Mouse (Mus musculus): ENCODE data around the gene Mcm7. TPM values are rescaled to one million over a fixed set of nuclear protein-coding genes. Genes with fewer than 3 reads are reported as not detected.
"Not testable (repeated sequence)": the region's sequence is repeated elsewhere in the genome, so short reads cannot be mapped to it uniquely, and the experiment has no call there.

Gene Mcm7
- 188 and 191 TPM in 2 replicates for polyA plus RNA-seq (2015; fragmentation: Nextera tagmentation; extraction: Ambion mirVana)

DNA sequence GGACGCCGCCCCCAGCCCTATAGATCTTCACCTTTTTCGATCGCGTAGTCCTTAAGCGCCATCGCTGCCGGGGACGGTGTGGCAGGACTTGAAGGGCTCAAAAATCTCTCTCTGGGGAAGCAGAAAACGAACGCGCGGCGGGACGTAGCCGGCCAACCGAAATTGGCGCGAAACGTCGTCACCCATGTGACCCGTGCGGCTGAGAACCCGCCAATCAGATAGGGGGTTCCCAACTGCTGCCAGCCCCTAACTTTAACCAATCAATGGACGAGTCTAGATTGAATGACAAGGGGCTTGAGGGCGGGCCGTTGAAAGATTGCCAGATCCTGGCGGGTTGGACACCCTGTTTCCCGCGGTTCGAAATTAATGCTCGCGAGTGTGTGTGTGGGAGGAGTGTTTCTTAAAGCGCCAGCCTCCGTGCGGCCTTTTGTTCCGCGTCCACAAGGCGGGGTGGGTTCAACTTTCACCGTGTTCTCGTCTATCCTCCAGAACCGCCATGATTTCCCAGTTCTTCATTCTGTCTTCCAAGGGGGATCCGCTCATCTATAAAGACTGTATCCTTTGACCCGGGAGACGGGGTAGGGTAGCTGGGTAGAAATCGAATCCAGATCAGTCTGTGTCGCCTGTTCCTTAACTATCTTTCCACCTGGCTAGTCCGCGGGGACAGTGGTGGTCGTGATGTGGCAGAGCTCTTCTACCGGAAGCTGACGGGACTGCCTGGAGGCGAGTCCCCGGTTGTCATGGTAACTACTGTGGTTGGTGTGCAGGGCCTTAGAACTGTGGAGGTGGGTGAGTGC is at the start of gene Mcm7, which contains the start of gene Ap4m1:
Mcm7 (minus strand) TSS at position 728 of the 797 bp plus-strand sequence.
Ap4m1 (plus strand) TSS at position 308 of the 797 bp plus-strand sequence.
- ATAC-seq (replicated peaks), result peak; percentile 95
- Histone ChIP-seq H3K27me3 (no peaks in the 10 kb centered on the region), H3K4me3 (peak within 1 kb of the TSS; percentile 83), H3K27ac (replicated peaks) (peak within 1 kb of the TSS; percentile 98), H3K4me1 (peaks cover 31% of the 10 kb centered on the region), H3K9me3 (no peaks in the 10 kb centered on the region), H3K4me2 (replicated peaks) (peak within 1 kb of the TSS; percentile 85), H3K9ac (replicated peaks) (peak within 1 kb of the TSS; percentile 79), H3K36me3 (peaks cover 47% of the 10 kb centered on the region)
- WGBS, result under 1% methylated on average over 54 of the region's 54 CpGs

DNA sequence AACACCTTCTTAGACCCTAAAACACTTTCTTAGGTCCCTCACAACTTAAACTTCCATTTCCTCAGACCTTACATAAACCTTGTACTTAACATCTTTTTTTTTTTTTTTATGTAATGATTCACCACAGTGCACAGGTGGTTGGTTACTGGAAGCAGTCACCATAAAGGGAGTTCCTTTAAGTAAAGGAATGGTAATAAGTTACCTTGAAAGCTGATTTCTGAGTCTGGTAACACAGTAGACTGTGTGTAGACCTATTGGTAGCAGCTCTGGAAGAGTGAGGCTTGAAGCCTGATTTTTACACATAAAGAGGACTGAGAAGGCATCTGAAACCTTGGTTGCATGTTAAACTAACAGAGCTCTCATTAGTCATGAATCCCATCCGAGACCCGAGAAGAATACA is 47.6 kb upstream of the Mcm7 start:
- WGBS, result 76% methylated on average over 2 of the region's 2 CpGs
- Histone ChIP-seq H3K27ac (replicated peaks) (no peak overlapping the region), H3K4me3 (no peak overlapping the region), H3K4me1 (no peaks in the 10 kb centered on the region), H3K36me3 (no peaks in the 10 kb centered on the region), H3K9me3 (no peaks in the 10 kb centered on the region), H3K4me2 (replicated peaks) (no peak overlapping the region), H3K27me3 (no peaks in the 10 kb centered on the region), H3K9ac (replicated peaks) (no peak overlapping the region)
- no peak for ATAC-seq (replicated peaks)

DNA sequence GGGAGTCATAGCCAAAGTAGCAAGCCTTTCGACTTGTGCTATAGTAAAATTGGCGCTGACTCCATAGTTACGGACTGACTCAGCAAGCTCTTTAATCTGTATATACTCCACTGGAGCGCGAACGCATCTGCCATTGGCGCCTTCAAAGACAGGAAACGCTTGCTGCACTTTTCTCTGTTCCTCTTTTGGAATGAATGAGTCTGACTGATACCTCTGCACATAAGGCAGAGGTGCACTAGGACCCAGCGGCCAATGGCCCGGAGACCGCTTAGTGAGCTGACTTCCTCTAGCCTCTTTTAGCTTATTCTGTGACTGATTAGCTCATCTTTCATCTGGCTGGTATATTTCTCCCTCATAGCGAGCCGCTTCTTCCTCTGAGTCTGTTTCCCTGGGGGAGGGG is 44.4 kb upstream of the Mcm7 start:
- not testable (repeated sequence) for H3K36me3 ChIP-seq; H3K9me3 ChIP-seq; H3K4me1 ChIP-seq; H3K27ac ChIP-seq (replicated peaks); H3K27me3 ChIP-seq; ATAC-seq (replicated peaks); H3K4me3 ChIP-seq; H3K9ac ChIP-seq (replicated peaks); H3K4me2 ChIP-seq (replicated peaks)
- 95% methylated on average over 13 of the region's 13 CpGs for WGBS

DNA sequence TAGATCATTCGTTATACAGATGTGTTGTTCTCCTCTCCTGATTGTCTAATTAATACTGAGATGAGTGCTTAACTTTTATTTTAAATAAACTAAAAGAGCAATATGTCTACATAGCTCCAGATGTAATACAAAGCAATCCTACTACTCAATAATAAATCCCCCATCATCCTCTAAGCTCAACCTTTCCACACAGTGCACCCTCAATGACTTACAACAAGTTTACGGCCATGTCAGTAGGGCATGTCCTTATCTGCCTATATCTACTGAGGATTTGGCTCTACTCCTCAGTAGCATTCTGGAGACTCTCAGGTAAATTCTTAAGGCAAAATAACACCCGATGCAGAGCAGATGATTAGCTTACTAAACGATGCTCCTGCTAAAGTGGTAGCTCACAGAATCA is 35.7 kb upstream of the Mcm7 start:
- H3K27ac ChIP-seq (replicated peaks), result no peak overlapping the region
- H3K4me3 ChIP-seq, result no peak overlapping the region
- 82% methylated on average over 4 of the region's 4 CpGs for WGBS
- H3K27me3 ChIP-seq, result no peaks in the 10 kb centered on the region
- no peaks in the 10 kb centered on the region for H3K36me3 ChIP-seq
- no peak overlapping the region for H3K9ac ChIP-seq (replicated peaks)
- no peaks in the 10 kb centered on the region for H3K9me3 ChIP-seq
- ATAC-seq (replicated peaks), result no peak
- no peaks in the 10 kb centered on the region for H3K4me1 ChIP-seq
- no peak overlapping the region for H3K4me2 ChIP-seq (replicated peaks)

DNA sequence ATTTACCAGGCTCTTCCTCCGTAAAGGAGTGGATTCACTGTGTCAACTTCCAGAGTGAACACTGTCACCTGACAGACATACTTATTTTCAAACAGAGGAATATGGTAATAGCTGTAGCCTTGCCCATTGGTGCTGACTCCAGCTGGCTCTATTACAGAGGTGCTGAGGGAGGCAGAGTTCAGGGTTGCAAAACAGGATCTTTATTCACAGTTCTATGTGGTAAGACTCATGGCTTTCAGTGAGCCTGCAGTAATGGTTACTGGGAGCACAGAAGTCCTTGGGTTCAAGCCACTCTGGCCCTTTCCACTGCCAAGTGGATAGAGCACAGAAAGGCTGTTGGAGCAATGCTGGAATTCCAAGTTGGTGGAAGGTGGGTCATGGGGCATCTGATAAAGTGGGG is 35.0 kb upstream of the Mcm7 start:
- H3K9ac ChIP-seq (replicated peaks), result no peak overlapping the region
- no peaks in the 10 kb centered on the region for H3K9me3 ChIP-seq
- H3K4me3 ChIP-seq, result no peak overlapping the region
- H3K4me1 ChIP-seq, result no peaks in the 10 kb centered on the region
- no peak overlapping the region for H3K27ac ChIP-seq (replicated peaks)
- no peak overlapping the region for H3K4me2 ChIP-seq (replicated peaks)
- WGBS, result 86% methylated on average over 1 of the region's 1 CpGs
- H3K36me3 ChIP-seq, result no peaks in the 10 kb centered on the region
- no peak for ATAC-seq (replicated peaks)
- no peaks in the 10 kb centered on the region for H3K27me3 ChIP-seq

DNA sequence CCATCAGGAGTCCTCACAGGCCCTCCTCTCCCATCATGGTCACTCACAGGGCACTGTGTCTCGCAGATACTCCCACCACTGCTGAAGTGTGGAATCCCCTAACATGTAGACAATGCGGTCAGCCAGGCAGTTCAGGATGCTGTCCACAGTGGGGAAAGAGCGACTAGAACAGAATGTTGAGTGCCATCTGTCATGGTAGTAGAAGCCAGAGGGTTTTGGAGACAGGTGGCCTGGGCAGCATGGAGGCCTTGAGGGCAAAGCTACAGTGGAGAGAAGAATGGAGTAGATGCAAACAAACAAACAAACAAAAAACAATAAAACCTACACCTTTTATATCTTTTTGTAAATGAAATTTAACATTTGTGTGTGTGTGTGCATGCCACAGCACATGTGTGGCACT is 29.9 kb upstream of the Mcm7 start:
- Histone ChIP-seq H3K4me1 (no peaks in the 10 kb centered on the region), H3K4me2 (replicated peaks) (no peak overlapping the region), H3K36me3 (no peaks in the 10 kb centered on the region), H3K9ac (replicated peaks) (no peak overlapping the region), H3K4me3 (no peak overlapping the region), H3K27ac (replicated peaks) (no peak overlapping the region), H3K9me3 (no peaks in the 10 kb centered on the region), H3K27me3 (no peaks in the 10 kb centered on the region)
- ATAC-seq (replicated peaks), result no peak
- 85% methylated on average over 3 of the region's 3 CpGs for WGBS

DNA sequence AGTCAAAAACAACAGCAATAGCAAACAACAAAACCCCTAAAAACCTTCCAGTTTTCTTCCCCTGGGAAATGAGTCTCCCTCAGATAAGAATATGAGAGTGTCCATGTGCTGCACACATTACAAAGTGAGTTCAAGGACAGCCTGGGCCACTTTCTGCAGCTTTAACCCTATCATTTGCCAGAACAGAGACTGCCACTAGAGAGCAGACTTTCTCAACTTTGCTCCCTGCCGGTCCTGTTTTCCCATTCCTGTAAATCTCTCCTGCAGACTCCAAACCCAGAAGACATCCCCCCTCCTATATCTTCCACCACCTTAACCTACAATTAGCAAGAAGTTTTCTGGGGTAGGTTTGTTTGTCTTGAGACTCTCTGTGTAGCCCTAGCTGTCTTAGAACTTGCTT is 27.4 kb upstream of the Mcm7 start:
- Histone ChIP-seq H3K27me3 (no peaks in the 10 kb centered on the region), H3K9ac (replicated peaks) (no peak overlapping the region), H3K4me1 (peaks cover 15% of the 10 kb centered on the region), H3K4me3 (no peak overlapping the region), H3K27ac (replicated peaks) (no peak overlapping the region), H3K4me2 (replicated peaks) (no peak overlapping the region), H3K9me3 (no peaks in the 10 kb centered on the region), H3K36me3 (no peaks in the 10 kb centered on the region)
- 5% methylated on average over 1 of the region's 1 CpGs for WGBS
- no peak for ATAC-seq (replicated peaks)

DNA sequence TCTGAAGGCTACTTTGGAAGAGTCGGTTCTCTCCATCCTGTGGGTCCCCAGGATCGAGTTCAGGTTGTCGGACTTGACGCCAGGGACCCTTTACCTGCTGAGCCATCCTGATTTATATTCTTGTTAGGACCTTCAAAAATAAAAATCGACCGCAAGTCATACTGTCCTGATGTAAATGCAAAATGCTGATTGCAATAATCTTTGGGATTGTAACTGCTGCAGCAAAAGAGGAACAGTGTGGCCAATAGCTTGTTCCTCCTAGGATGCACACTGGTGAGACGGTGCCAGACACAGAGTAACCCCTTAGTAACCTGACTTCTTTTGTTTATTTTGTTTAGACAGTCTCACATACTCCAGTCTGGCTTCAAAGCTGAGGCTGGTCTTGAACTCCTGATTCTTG is 23.2 kb upstream of the Mcm7 start:
- Histone ChIP-seq H3K9me3 (no peaks in the 10 kb centered on the region), H3K36me3 (peaks cover 17% of the 10 kb centered on the region), H3K4me1 (peaks cover 21% of the 10 kb centered on the region), H3K9ac (replicated peaks) (peak overlapping the region; percentile 88; the same call in 1 of the 2 replicates), H3K4me3 (peak overlapping the region; percentile 85), H3K4me2 (replicated peaks) (peak overlapping the region; percentile 94), H3K27ac (replicated peaks) (peak overlapping the region; percentile 86; the same call in 1 of the 2 replicates), H3K27me3 (no peaks in the 10 kb centered on the region)
- ATAC-seq (replicated peaks), result no peak
- WGBS, result 73% methylated on average over 7 of the region's 7 CpGs

DNA sequence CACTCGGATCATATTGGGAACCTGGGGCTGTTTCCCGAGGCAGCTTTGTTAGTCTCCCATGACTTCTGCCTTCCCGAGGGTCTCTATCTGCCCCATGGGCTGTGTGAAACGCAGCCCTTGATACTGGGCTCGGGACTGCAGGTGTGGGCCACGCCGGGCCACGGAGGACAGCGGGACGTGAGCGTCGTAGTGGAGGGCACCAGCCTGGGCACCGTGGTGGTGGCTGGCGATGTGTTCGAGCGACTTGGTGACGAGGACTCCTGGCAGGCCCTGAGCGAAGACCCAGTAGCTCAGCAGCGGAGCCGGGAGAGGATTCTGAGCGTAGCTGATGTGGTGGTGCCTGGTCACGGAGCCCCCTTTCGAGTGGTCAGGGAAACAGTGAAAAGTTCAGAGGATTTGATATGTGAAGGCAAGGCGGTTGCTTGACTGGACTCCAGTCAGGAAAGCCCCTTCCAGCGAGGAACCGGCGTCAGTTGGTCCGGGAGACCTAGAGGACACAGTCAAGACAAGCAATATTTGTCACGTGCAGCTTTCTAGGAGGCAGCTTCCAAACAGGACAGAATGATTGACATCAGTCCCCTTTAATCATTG is 22.6 kb upstream of the Mcm7 start:
- H3K9ac ChIP-seq (replicated peaks), result peak overlapping the region; percentile 88
- no peaks in the 10 kb centered on the region for H3K27me3 ChIP-seq
- peak overlapping the region; percentile 86 for H3K27ac ChIP-seq (replicated peaks)
- peaks cover 21% of the 10 kb centered on the region for H3K4me1 ChIP-seq
- no peaks in the 10 kb centered on the region for H3K9me3 ChIP-seq
- H3K4me2 ChIP-seq (replicated peaks), result peak overlapping the region; percentile 94
- ATAC-seq (replicated peaks), result peak; percentile 71
- H3K36me3 ChIP-seq, result peaks cover 21% of the 10 kb centered on the region
- H3K4me3 ChIP-seq, result peak overlapping the region; percentile 85
- WGBS, result under 1% methylated on average over 29 of the region's 29 CpGs

DNA sequence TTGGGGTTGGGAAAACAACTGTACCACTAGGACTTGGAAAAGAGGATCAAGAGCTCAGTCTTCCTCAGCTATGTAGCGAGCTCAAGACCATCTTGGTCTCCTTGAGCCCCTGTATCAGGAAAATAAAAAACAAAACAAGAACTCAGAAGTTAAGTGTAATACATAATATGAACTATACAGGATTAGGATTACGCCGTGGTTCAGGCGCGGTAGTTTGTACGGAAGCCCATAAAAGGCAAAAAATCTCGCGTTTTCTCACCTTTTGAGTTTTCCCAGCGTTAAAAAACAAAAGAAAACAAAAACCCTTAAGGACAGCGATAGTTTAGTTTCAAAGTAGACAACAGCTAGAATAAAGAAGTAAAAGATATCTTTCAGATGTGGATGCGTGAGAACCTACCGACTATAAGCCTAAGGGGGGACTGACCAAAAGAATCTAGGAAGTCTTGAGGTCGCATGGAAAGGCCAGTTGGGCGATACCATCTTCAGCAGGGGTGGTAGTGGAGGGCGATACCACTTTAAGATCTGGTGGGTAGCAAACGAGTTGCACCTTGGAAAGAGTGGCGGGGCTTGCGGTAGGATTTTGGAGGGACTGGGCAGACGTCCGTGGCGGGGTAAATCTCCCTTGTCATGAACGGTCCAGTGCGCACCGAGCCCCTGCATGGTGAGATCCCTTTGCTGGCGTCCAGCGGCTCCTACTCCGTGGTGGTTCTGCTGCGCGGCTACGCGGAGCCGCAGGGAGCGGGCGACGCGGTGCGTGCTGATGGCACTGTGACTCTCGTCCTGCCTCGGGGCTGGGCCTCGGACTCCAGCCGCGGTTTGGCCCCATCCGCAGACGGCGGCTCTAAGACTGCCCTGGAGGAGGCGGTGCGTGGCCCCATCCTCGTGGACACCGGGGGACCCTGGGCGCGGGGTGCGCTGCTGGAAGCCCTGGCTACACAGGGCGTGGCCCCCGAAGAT is 21.8 kb upstream of the Mcm7 start, which contains the start of gene Mblac1:
Mblac1 (plus strand) TSS at position 544 of the 957 bp plus-strand sequence.
- H3K4me1 ChIP-seq, result peaks cover 21% of the 10 kb centered on the region
- ATAC-seq (replicated peaks), result peak; percentile 80
- H3K27ac ChIP-seq (replicated peaks), result peak within 1 kb of the TSS; percentile 86
- peak within 1 kb of the TSS; percentile 94 for H3K4me2 ChIP-seq (replicated peaks)
- peak within 1 kb of the TSS; percentile 88 for H3K9ac ChIP-seq (replicated peaks)
- H3K4me3 ChIP-seq, result peak within 1 kb of the TSS; percentile 85
- no peaks in the 10 kb centered on the region for H3K9me3 ChIP-seq
- H3K36me3 ChIP-seq, result peaks cover 21% of the 10 kb centered on the region
- no peaks in the 10 kb centered on the region for H3K27me3 ChIP-seq
- 6% methylated on average over 54 of the region's 54 CpGs for WGBS

DNA sequence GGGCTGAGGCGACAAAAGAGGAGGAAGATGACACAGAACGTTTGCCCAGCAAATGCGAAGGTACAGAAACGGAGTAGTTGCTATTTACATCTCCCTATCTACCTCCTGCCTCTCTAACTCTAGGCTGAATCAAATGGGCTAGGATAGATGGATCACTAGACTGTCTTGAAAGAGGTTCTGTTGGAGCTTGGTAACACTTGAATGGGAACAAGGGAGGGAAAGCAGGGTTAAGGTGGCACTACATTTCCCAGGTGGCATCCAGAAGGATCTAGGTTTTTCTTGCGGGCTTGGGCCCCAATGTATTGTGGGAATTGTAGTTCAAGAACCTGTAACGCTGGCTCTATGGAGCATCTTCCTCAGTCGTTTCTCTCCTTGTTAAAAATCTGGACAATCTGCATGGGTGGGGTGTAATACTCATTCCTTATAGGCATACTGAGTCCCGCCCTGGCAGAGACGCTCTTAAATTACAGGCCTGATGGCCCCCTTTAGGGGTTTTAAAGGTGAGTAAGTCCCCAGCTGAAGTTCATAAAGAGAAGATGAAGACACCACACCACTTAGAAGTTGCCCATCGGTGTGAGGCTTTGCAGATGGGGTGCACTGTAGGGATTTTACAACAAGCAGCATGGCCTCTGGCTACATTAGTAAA is 15.6 kb upstream of the Mcm7 start:
- H3K4me2 ChIP-seq (replicated peaks), result peak overlapping the region; percentile 70
- peaks cover 29% of the 10 kb centered on the region for H3K36me3 ChIP-seq
- under 1% methylated on average over 10 of the region's 10 CpGs for WGBS
- H3K27me3 ChIP-seq, result no peaks in the 10 kb centered on the region
- peak overlapping the region; percentile 84 for H3K27ac ChIP-seq (replicated peaks)
- H3K9me3 ChIP-seq, result no peaks in the 10 kb centered on the region
- peak; percentile 92 for ATAC-seq (replicated peaks)
- peak overlapping the region; percentile 70 for H3K4me3 ChIP-seq
- peaks cover 21% of the 10 kb centered on the region for H3K4me1 ChIP-seq
- peak overlapping the region; percentile 81 for H3K9ac ChIP-seq (replicated peaks)
